Mouse (Mus musculus): ENCODE data around the gene Ttc41.

Gene Ttc41

GRCm38 (mm10) chr10:86825871-86826522 lies 120.4 kb downstream of the Ttc41 start:
- no peak for DNase-seq (ENCODE audit: low spot score in 2 of 2)
